Mouse (Mus musculus) liver, adult (tissue): ENCODE data around the gene Itga9.
A peak's percentile ranks its signal among the peaks of the same experiment; 100 is the strongest.

Experiments used
- GATA4 ChIP-seq: IDR thresholded peaks from 2 replicates; pipeline ENCODE4 v1.6.1; 2014; ENCODE audit warnings: mild to moderate bottlenecking, low read length; ENCODE audit not compliant: insufficient replicate concordance

Gene Itga9

DNA sequence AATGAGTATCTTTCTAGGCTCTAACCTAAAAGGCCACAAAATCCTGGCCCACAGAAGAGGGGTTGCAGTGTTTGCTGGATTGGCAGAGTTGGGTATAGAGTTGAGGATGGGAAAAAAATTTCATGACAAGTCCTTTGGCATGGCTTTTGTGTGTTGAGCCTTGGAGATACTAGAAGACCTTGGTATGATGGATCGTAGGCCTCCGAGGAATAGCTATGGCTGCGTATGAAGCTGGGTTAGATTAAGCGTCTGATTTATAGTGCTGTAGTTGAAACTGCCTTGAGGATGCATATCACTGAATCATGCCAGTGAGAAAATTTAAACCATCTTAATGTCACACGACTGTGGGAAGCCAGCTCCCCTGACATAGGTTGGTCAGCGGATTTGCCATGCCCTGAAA is 114.6 kb downstream of the Itga9 start:
- TF ChIP-seq GATA4, result no peak

DNA sequence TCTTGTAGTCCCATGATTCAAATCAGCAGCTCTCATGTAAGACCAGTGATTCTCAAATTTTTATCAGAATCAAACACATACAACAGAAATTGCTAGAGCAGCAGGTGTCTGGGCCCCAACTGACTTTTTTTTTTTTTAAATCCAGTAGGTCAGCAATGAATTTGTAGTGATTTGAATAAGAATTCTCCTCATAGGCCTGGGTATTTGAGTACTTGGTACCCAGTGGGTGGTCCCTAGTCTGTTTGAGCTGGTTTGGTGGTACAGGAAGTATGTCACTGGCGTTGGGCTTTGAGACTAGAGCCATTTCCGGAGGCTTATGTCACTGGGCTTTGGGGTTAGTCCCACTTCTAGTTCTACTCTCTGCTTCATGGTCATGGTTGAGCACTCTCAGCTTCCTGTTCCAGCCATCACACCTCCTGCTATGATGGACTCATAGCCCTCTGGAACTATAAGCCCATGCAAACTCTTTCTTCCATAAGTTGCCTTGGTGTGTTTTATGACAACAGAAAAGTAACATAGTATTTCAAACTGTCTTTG is 116.4 kb downstream of the Itga9 start:
- no peak for TF ChIP-seq GATA4

DNA sequence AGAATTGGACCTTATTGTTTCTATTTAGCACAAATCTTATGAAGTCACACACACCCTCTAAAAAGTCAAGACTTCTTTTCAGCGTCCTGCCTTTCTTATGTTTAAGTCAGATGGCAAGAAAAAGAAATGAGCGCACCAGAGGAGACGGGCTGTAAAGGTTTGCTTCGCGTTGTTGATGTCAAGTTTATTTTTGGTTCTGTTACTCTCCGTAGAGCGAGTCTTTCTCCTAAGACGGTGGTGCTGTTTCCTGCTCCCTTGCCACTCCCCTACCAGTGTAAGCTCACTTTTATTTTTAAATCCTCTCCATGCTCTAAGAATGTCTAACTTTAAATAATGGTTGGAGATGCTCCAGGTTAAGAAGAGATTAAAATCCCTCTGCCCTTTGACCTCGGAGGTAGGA is 118.6 kb downstream of the Itga9 start:
- TF ChIP-seq GATA4, result no peak

DNA sequence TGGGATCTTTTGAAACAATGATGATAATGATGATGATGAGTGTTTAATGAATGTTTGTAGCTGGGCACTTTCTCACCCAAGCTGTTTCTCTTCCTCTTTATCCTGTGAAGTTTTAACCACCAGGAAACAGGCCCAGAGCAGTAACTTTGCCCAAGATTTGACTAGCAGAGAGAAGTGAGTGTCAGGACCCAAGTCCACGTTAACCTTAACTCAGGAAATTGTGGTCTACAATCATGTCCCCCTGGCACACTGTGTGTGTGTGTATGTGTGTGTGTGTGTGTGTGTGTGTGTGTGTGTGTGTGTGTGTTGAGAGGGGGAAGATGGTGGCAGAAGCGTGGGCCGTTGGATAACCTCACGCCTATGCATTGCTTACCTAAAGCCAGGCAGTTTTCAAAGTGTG is 120.1 kb downstream of the Itga9 start:
- TF ChIP-seq GATA4, result no peak

DNA sequence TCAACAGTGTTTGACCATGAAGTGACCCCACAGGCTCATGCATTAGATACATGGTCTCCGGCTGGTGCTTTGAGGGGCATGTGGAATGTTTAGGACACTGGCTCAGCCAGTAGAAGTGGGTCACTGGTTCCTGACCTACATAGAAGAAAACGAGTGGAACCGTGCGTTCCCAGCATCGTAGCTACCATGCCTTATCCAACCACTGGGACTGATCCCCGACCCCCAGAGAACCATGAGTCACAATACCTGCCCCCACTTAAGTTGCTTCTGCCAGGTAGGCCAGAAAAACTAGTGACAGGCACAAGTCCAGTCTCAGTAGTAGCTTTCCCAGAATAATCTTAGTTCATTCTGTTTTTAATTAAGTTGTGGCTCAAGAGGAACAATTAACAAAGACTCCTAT is 121.8 kb downstream of the Itga9 start:
- no peak for TF ChIP-seq GATA4

DNA sequence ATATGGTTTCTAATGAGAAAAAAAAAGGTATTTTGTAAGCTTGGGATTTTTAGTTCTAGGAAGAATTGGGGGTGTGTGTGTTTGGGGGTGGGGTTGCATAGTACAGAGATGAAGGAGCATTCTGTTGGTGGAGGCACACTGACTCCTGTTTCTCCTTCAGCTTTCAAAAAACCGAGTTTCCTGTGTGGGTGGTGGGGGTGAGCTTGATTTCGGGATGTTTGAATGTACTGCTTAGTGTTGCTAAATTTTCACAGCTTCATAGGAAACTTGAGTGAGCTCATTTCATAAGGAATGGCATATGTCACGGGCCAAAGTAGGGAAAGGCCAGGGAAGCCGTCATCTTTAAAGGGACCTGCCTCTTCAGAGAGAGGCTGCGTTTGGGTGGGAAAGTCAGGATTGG is 122.5 kb downstream of the Itga9 start:
- no peak for TF ChIP-seq GATA4

DNA sequence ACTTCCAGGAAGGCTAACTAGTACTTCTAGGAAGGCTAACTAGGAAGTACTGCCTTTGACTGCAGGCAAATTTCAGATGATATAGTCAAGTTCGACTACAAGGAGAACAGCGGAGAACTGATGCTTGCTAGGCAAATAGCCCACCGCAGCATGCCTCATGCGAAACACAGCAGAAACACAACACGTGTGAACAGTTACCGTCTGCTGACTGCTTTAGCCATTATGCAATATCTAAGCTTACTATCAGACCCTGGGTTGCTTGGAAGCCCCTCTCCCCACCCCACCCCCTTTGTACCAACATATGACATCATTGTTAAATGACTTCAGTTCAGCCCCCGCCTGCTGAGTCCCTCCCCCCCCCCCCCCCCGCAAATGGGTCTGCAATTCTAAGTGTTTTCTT is 123.7 kb downstream of the Itga9 start:
- TF ChIP-seq GATA4, result no peak

DNA sequence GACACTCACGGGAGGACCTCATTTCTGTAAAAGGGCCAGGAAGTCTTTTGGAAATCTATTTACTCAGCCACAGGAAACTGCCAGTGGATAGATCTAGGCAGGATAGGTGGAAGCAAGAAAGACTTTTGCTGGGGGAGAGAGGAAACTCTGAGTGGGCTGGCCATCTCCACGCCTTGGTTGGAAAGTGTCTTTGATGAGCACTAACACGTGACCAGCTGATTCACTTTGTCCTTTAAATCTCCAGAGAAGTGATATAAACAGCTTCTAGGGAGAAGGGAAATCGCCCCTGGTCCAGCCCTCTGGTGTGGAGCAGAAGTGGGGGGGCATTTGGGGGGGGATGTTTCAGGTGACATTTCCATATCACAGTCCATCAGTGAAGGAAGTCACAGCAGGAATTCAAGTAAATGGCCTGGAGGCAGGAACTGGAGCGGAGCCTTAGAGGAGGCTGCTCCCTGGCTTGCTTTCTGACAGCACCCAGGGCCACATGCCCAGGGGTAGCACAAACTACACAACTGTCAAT is 124.4 kb downstream of the Itga9 start:
- TF ChIP-seq GATA4, result no peak

DNA sequence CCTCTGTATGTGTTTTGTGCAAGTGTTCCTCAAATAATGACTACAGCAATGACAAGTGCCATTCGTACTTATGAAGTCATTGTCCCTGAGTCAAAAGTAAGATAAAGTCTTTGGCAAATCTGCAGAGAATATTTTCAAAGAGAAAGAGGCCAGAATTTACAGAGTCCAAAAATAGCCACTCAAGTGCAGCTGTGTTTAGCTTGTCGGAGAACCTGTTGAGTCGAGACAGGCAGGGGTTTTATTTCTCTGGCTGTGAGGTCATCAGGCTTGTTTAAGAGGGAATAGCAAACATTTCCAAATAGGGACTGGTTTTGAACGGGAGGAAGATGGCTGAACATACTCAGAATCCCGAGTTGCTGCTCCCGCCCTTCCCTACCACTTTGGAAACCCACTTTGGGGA is 125.2 kb downstream of the Itga9 start:
- no peak for TF ChIP-seq GATA4

DNA sequence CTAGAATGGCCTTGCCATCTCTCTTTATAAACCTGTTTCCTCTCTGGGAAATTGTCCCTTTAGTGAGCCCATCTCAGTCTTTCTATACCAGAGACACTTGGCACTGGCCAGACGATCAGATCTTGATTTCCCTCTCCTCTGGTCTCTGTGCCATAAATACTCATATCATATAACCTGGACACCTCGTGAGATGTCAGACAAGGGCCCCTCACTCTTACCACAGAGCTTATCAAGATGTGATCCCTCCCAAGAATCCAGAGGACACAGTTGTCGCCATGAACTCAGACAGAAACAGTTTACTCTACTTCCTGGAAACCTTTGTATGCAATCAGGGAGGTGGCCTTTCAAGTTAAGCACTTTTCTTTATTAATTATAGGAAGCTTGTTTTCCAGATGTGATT is 127.1 kb downstream of the Itga9 start:
- TF ChIP-seq GATA4, result no peak

DNA sequence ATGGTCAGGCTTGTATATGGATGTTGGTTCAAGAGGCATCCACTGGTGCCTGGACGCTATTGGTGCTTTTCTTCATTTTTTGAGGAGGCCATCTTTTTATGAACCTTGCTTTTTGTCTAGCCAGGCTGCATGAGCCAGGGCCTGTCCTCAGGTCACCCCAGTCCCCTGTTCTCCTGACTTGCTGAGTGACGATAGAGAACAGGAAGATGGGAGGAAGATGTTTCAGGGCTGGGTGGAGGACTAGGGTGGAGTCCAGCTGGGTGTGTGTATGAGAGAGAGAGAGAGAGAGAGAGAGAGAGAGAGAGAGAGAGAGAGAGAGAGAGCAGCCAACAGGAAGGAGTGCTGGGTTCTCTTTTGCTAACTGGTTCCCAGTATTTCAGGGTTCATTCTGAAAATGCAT is 130.6 kb downstream of the Itga9 start:
- TF ChIP-seq GATA4, result no peak

DNA sequence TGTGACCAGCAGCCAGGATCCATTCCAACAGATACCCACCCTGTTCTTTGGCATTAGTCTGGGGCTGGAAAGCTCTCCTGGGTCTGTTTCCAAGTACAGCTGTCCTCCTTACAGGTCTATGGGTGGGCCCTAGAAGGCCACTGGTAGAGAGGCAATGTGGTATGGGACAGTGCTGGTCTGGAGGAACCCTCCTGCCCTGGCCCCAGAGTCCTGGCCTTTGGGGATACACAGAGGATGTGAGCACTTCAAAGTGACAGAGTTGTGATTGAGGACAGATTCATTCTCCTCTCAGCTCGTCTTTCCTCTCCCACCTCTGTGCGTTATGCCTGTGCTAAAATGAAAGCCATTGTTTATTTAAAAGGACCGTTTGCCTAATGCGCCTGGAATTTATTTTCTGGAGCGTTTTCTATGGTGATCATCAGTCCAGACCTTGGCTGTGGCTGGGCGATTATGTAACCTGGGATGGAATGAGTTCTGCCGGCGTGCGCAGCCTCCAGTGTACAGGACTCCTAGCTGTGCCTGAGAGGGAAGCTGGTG is 131.2 kb downstream of the Itga9 start:
- no peak for TF ChIP-seq GATA4

DNA sequence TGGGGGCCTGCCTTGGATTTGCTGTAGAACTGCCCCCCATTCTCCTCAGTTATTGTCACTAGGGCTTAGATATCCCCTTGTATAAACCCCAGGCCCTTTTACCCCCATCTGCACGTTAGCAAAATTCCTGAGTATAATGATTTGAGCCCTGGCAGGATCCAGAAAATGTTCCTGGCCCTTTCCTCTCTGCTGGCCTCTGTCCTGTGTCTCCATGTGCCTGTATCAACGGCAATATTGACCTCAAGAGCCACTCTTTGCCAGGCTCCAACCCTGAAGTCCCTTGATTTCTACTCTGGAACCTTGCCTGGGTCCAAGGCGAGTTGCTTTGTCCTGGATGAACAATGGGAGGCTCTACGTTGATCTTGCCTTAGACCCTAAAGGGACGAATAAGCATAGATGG is 131.8 kb downstream of the Itga9 start:
- TF ChIP-seq GATA4, result no peak

DNA sequence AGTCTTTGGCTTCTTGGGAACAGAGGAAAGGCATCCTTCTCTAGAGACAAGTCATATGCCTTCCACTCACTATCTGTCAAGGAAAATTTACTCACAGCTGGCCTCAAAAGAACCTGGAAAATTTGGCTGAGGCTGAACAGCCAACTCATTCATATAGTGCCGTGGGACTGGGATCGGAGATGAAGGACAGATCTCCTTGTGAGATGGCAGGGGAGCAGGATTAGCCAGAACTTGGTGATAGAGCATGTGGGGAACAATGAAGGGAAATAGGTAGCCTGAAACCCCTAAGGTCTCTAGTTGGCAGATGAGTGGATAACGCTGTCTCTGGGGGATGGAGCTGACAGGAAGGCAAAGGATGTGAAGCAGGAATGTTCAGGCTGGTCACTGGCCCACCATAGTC is 132.6 kb downstream of the Itga9 start:
- no peak for TF ChIP-seq GATA4

DNA sequence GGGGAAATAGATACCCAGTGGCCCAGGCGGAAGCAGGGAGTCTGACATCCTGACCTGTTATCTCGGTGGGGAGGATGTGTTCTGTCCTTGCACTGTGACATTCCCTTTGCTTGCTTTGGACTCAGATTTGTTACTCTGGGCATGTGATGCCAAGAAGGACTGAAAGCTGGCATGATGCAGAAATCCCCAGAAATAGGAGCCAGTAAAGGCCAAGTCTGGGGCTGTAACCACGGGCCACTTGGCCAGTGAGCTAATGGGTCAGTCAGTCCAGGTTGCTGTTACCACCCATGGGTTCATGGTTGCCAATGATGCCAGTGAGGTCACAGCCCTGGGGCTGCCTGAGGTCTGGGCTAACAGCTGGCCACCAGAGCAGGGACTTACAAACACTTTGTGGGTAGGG is 133.2 kb downstream of the Itga9 start:
- peak; percentile 68; the same call in 1 of the 2 replicates for TF ChIP-seq GATA4

DNA sequence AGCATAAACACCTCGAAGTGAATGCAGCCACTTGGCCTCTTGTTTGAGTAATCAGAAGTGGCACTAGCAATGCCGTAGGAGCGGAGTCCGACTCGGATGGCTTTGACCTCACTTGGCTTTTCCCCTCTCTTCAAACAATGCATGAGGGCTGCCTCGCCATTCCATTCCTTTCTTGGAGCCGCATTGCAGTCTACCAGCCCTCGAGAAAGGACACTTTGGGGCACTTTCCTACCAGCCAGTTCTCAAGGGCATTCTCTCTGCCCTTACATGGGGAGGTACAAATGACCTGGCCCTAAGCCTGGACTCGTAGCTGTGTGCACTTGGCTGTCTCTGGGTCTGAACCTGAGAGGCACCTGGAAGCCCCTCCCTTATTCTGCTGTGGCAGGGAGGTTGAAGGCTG is 134.8 kb downstream of the Itga9 start:
- no peak for TF ChIP-seq GATA4

DNA sequence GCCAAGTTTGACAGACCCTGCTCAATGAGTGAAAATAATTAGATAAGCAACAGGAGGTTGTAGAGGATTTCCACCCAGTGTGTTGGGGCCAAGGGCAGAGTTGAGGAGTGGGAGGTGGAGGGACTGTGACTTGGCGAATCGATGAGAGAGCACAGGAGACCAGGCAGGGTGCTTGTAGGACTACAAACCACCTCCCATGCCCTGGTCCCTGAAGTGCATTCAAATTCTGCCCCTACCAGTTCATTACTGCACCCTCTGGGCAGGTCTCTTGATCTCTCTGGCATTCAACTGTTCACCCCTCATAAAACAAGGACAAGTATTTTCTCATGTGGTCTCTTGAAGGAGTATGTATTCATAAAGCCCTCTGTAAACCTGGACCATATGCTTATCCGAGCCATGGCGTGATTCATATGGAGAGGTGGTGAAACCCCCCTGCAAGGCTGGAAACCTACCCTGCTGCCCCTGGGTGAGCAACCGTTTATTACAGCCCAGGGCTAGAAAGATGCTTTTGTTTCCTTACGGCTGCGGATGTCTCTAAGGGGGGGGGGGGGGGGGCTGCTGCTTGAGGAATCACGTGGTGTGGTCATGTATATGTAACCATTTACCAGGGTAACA is 143.0 kb downstream of the Itga9 start:
- TF ChIP-seq GATA4, result no peak
